Mouse (Mus musculus): Measurements from ENCODE around the gene Phf10. TPM values are rescaled to one million over a fixed set of nuclear protein-coding genes. Genes with fewer than 3 reads are reported as not detected.
"Not testable (repeated sequence)": the region's sequence is repeated elsewhere in the genome, so short reads cannot be mapped to it uniquely, and the experiment has no call there.

Phf10 gene
- 3.4 and 7.4 TPM in 2 replicates for polyA plus RNA-seq (2012; rRNA removed)

- H3K36me3 ChIP-seq (ENCODE audit: control insufficient read depth, insufficient read depth, low read length); H3K27me3 ChIP-seq (ENCODE audit: control insufficient read depth, insufficient read depth, low read length); H3K4me1 ChIP-seq (ENCODE audit: control insufficient read depth, insufficient read depth, insufficient read length, low read length): not testable (repeated sequence)
- Histone ChIP-seq H3K4me3 (ENCODE audit: low read depth, low read length) (peak within 1 kb of the TSS; percentile 89), H3K27ac (ENCODE audit: insufficient read depth, low read depth, low read length) (peak within 1 kb of the TSS; percentile 59; the same call in 1 of the 2 replicates)
- 4% methylated on average over 54 of the region's 100 CpGs for WGBS
These were observed at the start of gene Phf10 for GRCm38 (mm10) chr17:14960951-14961556. Gene Phf10 (minus strand): TSS chr17:14961273.

GRCm38 (mm10) chr17:15009706-15010413 is 48.8 kb upstream of the Phf10 start, which contains the start of gene Gm3435:
Gene Gm3435 (plus strand): TSS chr17:15010176.
- H3K4me1 ChIP-seq (ENCODE audit: control insufficient read depth, insufficient read depth, insufficient read length, low read length); H3K36me3 ChIP-seq (ENCODE audit: control insufficient read depth, insufficient read depth, low read length); H3K4me3 ChIP-seq (ENCODE audit: low read depth, low read length); H3K27me3 ChIP-seq (ENCODE audit: control insufficient read depth, insufficient read depth, low read length); H3K27ac ChIP-seq (ENCODE audit: insufficient read depth, low read depth, low read length): not testable (repeated sequence)
- WGBS = no CpG with 5 or more reads among the region's 60 CpGs

GRCm38 (mm10) chr17:15009088-15009487 is 48.0 kb upstream of the Phf10 start:
- not testable (repeated sequence) for H3K36me3 ChIP-seq (ENCODE audit: control insufficient read depth, insufficient read depth, low read length); H3K27ac ChIP-seq (ENCODE audit: insufficient read depth, low read depth, low read length); H3K4me3 ChIP-seq (ENCODE audit: low read depth, low read length); H3K27me3 ChIP-seq (ENCODE audit: control insufficient read depth, insufficient read depth, low read length); H3K4me1 ChIP-seq (ENCODE audit: control insufficient read depth, insufficient read depth, insufficient read length, low read length)
- no CpG with 5 or more reads among the region's 3 CpGs for WGBS

- not testable (repeated sequence) for H3K4me1 ChIP-seq (ENCODE audit: control insufficient read depth, insufficient read depth, insufficient read length, low read length); H3K27ac ChIP-seq (ENCODE audit: insufficient read depth, low read depth, low read length); H3K4me3 ChIP-seq (ENCODE audit: low read depth, low read length); H3K27me3 ChIP-seq (ENCODE audit: control insufficient read depth, insufficient read depth, low read length); H3K36me3 ChIP-seq (ENCODE audit: control insufficient read depth, insufficient read depth, low read length)
- no CpG with 5 or more reads among the region's 4 CpGs for WGBS
These were observed 39.0 kb upstream of the Phf10 start for GRCm38 (mm10) chr17:15000047-15000446.

- H3K4me3 ChIP-seq (ENCODE audit: low read depth, low read length); H3K27me3 ChIP-seq (ENCODE audit: control insufficient read depth, insufficient read depth, low read length); H3K36me3 ChIP-seq (ENCODE audit: control insufficient read depth, insufficient read depth, low read length); H3K27ac ChIP-seq (ENCODE audit: insufficient read depth, low read depth, low read length); H3K4me1 ChIP-seq (ENCODE audit: control insufficient read depth, insufficient read depth, insufficient read length, low read length): not testable (repeated sequence)
- no CpG with 5 or more reads among the region's 5 CpGs for WGBS
These were observed 33.1 kb upstream of the Phf10 start for GRCm38 (mm10) chr17:14994140-14994539.

- H3K27ac ChIP-seq (ENCODE audit: insufficient read depth, low read depth, low read length); H3K36me3 ChIP-seq (ENCODE audit: control insufficient read depth, insufficient read depth, low read length); H3K4me1 ChIP-seq (ENCODE audit: control insufficient read depth, insufficient read depth, insufficient read length, low read length); H3K4me3 ChIP-seq (ENCODE audit: low read depth, low read length); H3K27me3 ChIP-seq (ENCODE audit: control insufficient read depth, insufficient read depth, low read length): not testable (repeated sequence)
- WGBS = no CpG with 5 or more reads among the region's 47 CpGs
These were observed 32.2 kb upstream of the Phf10 start for GRCm38 (mm10) chr17:14993139-14993832.

GRCm38 (mm10) chr17:14992522-14993138 is 31.6 kb upstream of the Phf10 start:
- H3K4me3 ChIP-seq (ENCODE audit: low read depth, low read length); H3K4me1 ChIP-seq (ENCODE audit: control insufficient read depth, insufficient read depth, insufficient read length, low read length); H3K27ac ChIP-seq (ENCODE audit: insufficient read depth, low read depth, low read length); H3K27me3 ChIP-seq (ENCODE audit: control insufficient read depth, insufficient read depth, low read length); H3K36me3 ChIP-seq (ENCODE audit: control insufficient read depth, insufficient read depth, low read length): not testable (repeated sequence)
- WGBS = no CpG with 5 or more reads among the region's 98 CpGs

GRCm38 (mm10) chr17:14990116-14990702 is 29.1 kb upstream of the Phf10 start:
- H3K4me1 ChIP-seq (ENCODE audit: control insufficient read depth, insufficient read depth, insufficient read length, low read length); H3K27ac ChIP-seq (ENCODE audit: insufficient read depth, low read depth, low read length); H3K36me3 ChIP-seq (ENCODE audit: control insufficient read depth, insufficient read depth, low read length); H3K4me3 ChIP-seq (ENCODE audit: low read depth, low read length); H3K27me3 ChIP-seq (ENCODE audit: control insufficient read depth, insufficient read depth, low read length): not testable (repeated sequence)
- WGBS = 77% methylated on average over 4 of the region's 5 CpGs

- no CpG with 5 or more reads among the region's 60 CpGs for WGBS
- H3K27ac ChIP-seq (ENCODE audit: insufficient read depth, low read depth, low read length); H3K4me3 ChIP-seq (ENCODE audit: low read depth, low read length); H3K36me3 ChIP-seq (ENCODE audit: control insufficient read depth, insufficient read depth, low read length); H3K27me3 ChIP-seq (ENCODE audit: control insufficient read depth, insufficient read depth, low read length); H3K4me1 ChIP-seq (ENCODE audit: control insufficient read depth, insufficient read depth, insufficient read length, low read length): not testable (repeated sequence)
These were observed 17.4 kb upstream of the Phf10 start, which contains the start of the genes 9030025P20Rik and Gm3417 for GRCm38 (mm10) chr17:14978362-14979038. Gene 9030025P20Rik (plus strand): TSS chr17:14978468. Gene Gm3417 (minus strand): TSS chr17:14978790.

- not testable (repeated sequence) for H3K36me3 ChIP-seq (ENCODE audit: control insufficient read depth, insufficient read depth, low read length); H3K4me1 ChIP-seq (ENCODE audit: control insufficient read depth, insufficient read depth, insufficient read length, low read length); H3K4me3 ChIP-seq (ENCODE audit: low read depth, low read length); H3K27me3 ChIP-seq (ENCODE audit: control insufficient read depth, insufficient read depth, low read length); H3K27ac ChIP-seq (ENCODE audit: insufficient read depth, low read depth, low read length)
- 0% methylated on average over 4 of the region's 7 CpGs for WGBS
These were observed 16.8 kb upstream of the Phf10 start for GRCm38 (mm10) chr17:14977718-14978361.
